Mouse (Mus musculus) gastrocnemius, postnatal 25 days (tissue): Measurements from ENCODE around the gene Kif19a. TPM values are rescaled to one million over a fixed set of nuclear protein-coding genes. Genes with fewer than 3 reads are reported as not detected.

ENCODE experiments used
- DNase-seq: peaks from one replicate; pipeline ENCODE4 v3.0.0; 2022
- total RNA-seq, 2 experiments: library from RNA; stranded (reverse); gene quantifications; 1 replicate in 1 of 2; 2 replicates in 1 of 2; pipeline ENCODE4 v1.2.3; 2021

The Kif19a gene
- total RNA-seq, 2 experiments from 2014 or later, result 1.3 to 2.0 TPM

DNA sequence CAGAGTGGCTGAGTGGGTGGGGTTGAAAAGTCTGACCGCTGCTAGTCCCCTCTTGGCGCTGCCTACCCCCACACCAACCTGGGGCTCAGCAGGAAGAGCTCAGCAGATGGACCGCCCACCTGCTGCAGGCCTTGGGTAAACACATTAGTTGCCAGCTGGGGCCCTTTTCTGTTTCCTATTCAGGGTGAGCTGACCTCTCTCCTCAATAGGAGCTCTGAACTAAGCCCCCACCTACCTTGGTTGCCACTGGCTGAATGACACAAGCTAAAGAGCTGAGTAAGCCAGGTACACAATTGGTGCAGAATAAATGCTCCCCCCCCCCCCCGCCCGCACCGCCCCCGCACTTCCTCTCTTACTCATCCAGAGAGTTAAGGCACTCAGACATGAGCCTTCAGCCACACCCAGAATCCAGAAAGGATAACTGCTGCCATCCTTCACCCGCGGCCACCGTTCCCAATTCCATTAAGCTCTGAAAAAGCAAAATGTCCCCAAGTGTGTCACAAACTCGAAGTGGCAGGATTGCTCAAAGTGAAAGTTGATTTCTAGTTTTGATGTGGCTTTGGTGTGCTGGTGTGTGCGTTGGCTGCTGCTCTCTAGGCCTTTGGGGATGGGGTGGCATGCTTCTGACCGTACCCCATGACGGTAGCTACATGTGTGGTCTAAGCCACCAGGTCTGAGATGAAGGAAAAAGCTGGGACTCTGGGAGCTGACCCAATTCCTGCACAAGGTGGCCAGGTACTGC lies 42.7 kb downstream of the Kif19a start:
- no peak for DNase-seq

DNA sequence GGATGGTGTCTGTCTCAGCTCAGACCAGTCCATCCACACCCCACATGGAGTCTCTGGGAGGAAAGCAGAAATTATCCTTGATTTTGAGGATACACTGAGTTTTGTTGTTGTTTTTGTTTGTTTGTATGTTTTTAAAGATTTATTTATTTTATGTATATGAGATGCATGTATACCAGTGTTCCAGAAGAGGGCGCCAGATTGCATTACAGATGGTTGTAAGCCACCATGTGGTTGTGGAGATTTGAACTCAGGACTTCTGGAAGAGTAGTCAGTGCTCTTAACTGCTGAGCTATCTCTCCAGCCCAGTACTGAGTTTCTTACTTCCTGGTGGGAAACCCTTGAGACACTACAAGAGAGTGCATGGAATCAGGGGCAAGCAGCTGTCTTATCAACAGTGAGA lies 44.2 kb downstream of the Kif19a start:
- no peak for DNase-seq

DNA sequence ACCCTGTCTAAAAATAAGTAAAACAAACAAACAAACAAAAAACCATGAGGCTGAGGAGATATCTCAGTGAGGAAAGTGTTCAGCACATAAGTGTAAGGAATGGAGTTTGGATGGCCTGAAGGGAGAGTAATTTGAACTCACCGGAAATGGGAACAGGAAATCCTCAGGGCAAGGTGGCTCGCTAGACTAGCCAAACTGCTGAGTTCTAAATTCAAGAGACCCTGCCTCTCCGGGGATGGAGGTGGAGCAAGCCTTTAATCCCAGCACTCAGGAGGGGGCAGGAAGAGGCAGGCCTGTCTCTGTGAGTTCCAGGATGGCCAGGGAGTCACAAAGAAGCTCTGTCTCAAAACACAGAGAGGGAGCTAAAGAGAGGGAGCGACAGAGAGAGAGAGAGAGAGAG lies 45.2 kb downstream of the Kif19a start:
- DNase-seq, result no peak

DNA sequence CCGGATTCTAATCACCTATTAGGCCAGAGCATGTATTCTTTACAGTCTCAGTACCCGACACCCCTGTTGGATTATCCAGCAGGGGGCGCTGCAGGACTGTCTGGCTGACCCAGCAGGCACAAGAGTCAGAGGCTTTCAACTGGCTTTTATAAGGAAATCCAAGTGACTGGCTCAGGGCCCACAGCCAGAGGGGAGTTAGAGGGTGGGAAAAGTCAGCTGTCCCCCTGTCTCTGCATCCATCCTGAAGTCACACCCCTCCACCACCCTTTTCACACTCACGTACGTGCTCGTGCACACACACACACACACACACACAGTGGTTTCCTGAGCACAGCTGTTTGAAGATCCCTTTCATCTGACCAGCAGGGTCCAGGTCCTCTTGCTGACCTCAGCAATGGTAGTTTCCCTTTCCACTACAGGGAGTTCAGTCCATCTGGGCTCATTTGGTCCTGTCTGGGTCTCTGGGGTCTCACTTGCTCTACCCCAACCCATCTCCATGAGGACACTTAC lies 47.6 kb downstream of the Kif19a start:
- DNase-seq, result peak; percentile 73

DNA sequence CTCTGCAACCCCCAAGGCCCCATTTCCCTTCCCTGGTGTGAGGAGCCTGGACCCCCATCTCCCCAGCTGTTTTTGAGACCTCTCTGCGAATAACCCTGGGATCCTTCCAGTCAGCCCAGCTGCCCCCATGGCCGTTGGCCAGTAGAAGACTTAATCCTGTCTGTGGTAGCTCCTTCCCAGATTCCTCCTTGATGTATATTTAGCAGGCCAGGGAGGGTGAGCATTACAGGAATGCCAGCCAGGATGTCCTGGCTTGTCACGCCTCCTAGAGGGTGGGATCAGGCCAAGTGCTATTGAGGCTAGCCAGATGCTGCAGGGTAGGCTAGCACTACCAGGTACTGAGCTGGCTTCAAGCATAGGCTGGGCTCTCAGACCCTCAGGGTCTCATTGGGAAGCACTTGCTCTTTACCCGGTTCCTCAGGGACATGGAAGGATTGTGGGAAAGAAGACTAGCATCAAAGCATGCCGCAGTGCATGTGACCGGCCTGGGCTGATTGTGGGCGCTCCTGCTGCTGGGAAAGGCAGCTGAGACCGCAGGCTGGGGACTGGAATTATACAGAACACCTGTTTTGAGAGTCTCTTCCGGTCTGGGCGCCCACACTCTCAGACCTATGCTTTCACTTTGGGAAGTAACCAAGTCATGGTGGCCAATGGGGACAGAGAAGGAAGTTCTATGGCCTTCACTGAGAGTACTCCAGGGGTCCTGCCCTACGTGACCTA lies 49.8 kb downstream of the Kif19a start:
- DNase-seq, result peak; percentile 51

DNA sequence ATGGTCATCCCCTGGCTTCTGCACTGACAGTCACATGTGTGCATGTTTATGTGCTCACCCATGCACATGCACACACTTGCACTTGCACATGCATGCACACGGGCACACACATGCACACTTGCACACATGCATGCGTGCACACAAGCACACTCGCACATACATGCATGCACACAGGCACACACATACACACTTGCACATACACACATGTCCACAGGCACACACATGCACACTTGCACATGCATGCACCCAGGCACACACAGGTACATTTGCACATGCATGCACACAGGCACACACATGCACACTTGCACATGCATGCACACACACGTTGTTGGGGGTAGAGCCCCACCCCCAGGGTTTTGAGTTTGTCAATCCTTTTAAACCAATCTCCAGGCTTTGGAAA lies 51.7 kb downstream of the Kif19a start:
- DNase-seq, result no peak

DNA sequence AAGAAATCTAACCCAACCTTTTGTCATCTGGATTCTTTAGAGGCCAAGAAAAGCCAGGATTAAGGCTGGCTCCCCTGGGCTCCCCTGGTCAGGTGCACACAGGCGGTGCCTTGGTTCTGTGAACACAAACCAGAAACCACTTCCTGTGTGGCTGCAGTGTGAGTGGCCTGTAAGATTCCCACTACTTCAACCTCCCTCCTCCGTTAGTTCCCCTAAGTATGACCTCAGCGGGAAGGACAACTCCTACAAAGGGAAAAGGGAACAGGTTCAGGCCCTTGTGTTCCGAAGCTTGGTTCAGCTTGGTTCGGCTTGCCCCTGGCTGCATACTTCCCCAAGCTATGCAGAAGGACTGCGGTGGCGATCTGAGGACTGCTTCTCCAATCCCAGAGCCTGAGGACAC lies 53.0 kb downstream of the Kif19a start:
- peak; percentile 15 for DNase-seq

DNA sequence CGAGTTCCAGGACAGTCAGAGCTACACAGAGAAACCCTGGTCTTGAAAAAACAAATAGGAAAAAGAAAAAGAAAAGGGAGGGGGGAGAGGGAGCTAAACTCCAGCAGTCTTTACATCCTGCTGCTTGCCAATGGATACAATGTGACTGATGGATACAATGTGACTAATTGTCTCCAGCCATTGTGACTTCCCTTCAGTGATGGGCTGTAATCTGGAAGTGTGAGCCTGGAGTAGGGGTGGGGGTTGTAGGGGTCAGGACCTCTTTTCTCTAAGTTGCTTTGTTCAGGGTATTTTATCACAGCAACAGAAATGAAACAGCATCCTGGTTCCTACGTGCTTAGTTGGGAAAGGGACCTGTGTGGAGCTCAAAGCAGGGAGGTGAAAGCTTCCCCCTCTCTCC lies 53.9 kb downstream of the Kif19a start:
- no peak for DNase-seq

DNA sequence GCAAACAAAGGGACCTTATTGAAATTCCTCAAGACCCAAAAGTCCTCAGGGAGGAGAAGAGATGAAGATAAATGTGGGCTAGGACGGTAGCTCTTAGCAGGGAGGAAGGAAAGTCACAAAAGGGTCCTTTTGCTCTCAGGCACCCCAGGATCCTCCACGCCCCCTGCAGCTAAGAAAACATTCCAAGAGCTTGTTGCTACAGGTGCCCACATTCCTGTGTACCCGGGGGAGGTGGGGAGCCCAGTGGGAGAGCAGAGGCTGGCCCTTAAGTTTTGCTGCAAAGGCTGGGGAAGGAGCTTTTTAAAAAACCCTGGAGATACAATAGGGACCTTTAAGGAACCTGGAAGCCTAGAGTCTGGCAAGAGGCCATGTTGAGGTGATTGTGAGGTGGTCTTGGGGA lies 55.3 kb downstream of the Kif19a start:
- DNase-seq, result no peak

DNA sequence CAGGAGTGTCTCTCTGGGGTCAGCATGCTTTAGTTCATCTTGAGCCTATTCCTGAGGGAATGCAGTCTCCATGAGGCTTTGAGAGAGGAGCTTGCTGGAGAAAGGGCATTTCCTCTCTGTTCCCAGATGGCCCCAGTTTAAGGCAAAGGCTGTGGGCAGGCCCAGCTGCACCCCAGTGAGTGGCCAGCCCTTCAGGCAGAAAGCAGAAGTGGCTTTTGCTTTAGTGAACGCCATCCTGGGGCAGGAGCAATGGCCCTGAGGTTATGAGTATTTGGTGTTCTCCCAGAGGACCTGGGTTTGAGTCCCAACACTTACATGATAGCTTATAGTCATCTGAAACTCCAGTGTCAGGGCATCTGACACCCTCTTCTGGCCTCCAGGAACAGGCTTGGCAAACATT lies 56.1 kb downstream of the Kif19a start:
- DNase-seq, result no peak

DNA sequence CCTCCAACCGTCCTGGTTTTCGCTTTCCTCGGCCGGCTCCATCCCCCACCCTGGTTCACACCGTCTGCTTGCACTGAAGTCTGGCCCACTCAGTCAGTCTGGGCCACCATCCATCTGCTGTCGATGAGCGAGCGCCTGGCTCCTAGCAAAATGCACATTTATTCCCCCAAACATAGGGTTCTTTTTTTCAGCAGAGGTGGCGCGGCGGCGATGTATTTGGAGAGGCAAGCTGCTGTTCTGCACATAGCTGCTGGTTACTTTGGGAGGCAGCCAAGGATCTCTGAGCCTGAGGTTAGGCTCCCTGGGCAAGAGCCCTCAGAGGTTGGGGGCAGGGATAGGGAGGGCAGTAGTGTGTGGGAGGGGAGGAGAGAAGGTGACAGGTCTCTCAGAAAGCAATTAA lies 57.5 kb downstream of the Kif19a start:
- peak; percentile 48 for DNase-seq

DNA sequence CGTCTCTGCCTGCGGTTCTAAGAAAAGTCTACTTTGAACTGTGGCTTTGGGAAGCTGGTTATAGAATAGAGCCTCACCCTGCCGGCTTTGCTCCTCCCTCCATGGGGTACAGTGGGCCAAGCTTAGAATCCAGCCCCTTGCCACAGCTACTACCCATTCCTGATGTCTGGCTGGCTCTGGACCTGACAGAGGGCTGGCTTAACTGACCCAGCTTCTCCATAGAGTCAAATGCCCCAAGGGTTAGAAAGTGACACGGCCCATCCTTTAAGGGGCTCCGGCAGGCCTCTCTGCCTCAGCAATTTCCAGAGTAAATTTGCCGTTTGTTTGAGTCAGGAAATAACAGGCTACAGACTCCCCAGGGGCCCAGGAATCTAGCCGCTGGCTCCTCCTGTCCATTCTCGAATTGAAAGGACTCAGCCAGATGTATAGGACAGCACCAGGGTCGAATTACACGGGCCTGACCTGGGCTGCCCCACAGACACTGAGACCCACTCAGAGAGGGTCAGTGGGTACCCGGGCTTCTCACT lies 58.1 kb downstream of the Kif19a start:
- DNase-seq, result no peak

DNA sequence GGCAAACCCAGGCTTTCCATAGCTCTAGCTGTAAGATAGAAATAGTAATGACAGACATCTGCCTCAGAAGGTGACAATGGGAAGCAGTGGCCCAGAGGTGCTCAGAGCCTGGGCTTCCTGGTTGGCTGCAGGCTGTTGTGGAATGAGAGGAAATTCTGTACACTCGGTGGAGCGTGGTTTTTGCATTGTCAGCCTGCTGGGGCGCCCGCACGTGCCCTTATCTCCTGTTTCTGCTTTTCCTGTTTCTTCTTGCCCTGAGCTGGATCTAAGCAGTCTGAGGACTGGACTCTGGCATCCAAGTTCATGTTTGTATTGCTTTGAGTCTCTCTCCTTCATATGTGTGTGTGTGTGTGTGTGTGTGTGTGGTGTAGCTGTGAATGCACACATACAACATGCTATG lies 61.5 kb downstream of the Kif19a start:
- no peak for DNase-seq

DNA sequence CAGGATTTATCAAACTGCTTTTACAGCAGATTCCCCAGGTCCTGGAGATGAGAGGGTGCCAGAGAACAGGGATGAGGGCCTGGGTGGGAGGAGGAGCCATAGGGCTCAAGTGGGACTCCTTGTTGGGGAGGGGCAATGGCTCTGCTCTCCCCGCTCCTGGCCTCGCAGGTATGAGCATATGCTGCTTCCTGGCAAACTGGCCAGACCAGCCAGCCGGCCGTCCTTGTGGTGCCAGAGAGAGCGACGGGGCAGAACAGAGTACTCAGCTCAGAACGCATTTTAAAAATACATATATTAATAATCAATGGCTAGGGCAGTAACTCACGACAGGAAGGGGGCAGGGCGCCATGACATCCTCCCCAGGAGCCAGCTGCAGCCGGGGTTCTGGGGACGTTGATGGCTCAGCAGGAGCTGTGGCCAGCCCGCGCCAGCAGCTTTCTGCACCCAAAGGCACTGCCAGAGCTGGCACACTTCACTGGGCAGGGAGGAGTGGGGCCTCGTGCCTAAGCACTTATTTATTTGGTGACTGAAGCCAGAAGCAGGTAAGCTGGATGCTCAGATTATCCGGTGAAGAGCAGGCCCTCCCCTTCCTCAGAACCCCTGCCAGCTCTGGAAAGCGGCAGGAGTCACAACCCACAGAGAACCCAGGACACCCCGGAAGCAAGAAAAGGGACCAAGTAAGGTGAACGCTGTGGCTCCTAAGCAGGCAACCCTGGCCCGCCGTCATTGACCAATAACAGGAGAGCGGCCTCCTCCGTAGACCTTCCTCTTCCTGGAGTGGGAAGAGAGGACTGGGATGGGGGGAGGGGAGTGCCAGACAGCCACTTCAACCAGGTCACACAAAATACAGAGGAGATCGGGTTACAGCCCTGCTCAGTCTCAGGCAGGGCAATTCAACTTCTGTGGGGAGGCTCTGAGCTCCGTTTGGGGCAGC lies 64.6 kb downstream of the Kif19a start:
- DNase-seq, result peak; percentile 78

DNA sequence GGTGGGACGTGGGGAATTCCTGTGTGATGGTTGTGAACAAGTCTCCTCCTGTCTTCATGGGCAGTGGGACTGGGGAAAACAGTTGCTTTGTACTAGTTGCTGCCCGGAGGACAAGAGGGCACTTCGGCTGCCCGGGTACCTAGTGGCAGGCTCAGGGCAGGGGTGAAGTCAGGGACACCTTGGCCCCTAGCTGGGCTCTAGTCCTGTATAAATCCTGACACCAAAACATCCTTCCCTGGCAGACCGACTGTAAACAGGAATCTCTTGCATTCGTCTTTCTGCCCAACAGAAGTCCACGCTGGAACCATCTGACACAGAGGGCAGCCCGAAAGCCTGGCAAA lies 65.2 kb downstream of the Kif19a start:
- DNase-seq, result peak; percentile 44

DNA sequence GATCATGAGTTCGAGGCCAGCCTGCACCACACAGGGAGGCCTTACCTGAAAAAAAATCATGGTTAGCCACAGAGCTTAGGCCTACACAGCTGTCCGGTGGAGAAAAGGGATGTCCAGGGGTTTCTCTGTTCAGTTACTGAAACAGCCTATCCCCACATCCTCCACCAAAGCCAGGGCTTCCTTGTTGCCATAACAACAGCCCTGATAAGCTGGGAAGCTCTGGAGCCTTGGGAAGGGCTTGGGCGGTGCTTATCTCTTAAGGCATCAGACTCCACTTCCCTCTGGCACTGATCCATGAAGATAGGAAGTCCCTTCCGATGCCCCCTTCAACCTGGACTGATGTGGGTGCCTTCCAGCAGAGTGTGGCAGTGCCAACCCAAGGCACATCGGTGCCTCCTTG lies 68.0 kb downstream of the Kif19a start:
- DNase-seq, result no peak

Other genes with a start within 250 kb of the Kif19a start
- 100 to 1,000 TPM; 462 to 524 TPM for gene Rpl38, start 96.9 kb upstream of the Kif19a start, total RNA-seq
- gene Ttyh2, start 90.0 kb upstream of the Kif19a start, total RNA-seq, result 10 to 100 TPM; 17.9 to 20.1 TPM
- under 1 TPM; 0.24 to 0.61 TPM for gene Dnaic2, start 38.0 kb upstream of the Kif19a start, total RNA-seq
- not detected for gene Btbd17, start 30.6 kb downstream of the Kif19a start, total RNA-seq
- gene Gpr142, start 33.5 kb downstream of the Kif19a start, total RNA-seq, result not detected
- gene Gprc5c, start 85.8 kb downstream of the Kif19a start, total RNA-seq, result 10 to 100 TPM; 31.2 to 47.0 TPM
- gene Cd300a, start 124.7 kb downstream of the Kif19a start, total RNA-seq, result under 1 TPM; 0.43 to 0.72 TPM
- under 1 TPM in 1 of 2 experiments, not detected in 1; 0.19 TPM for gene Cd300lb, start 169.0 kb downstream of the Kif19a start, total RNA-seq
- gene Cd300c, start 203.8 kb downstream of the Kif19a start, total RNA-seq, result not detected
- under 1 TPM; 0.13 to 0.35 TPM for gene Cd300ld, start 224.5 kb downstream of the Kif19a start, total RNA-seq
- under 1 TPM in 1 of 2 experiments, not detected in 1; 0.54 TPM for gene Cd300c2, start 236.5 kb downstream of the Kif19a start, total RNA-seq